Mouse (Mus musculus) kidney, postnatal 0 days (tissue): ENCODE data around the gene Rtn4r. TPM values are rescaled to one million over a fixed set of nuclear protein-coding genes. Genes with fewer than 3 reads are reported as not detected.

Source experiments
- ATAC-seq: fragments of 200-750 bp; cut with Nextera tagmentation; replicated peaks from 2 replicates; pipeline ENCODE4 v1.8.0; 2017; ENCODE audit warnings: low read depth, moderate number of reproducible peaks, moderate TSS enrichment, moderate library complexity; ENCODE audit not compliant: low FRiP score
- DNase-seq: peaks from one replicate; pipeline ENCODE4 v3.0.0-alpha.2; 2016; ENCODE audit warnings: low spot score
- H3K27ac ChIP-seq: fragments of 300-500 bp; sonication (generic); 2 replicates; pipeline ENCODE4 v1.5.1; 2014; ENCODE audit warnings: mild to moderate bottlenecking
- H3K27me3 ChIP-seq: fragments of 300-500 bp; sonication (generic); 2 replicates; pipeline ENCODE4 v1.6.1; 2014; ENCODE audit warnings: low read length, mixed read lengths; ENCODE audit not compliant: insufficient read depth
- H3K36me3 ChIP-seq: fragments of 300-500 bp; sonication (generic); 2 replicates; pipeline ENCODE4 v1.6.1; 2014; ENCODE audit warnings: low read length, mixed read lengths; ENCODE audit not compliant: insufficient read depth
- H3K4me1 ChIP-seq: fragments of 300-500 bp; sonication (generic); replicated peaks from 2 replicates; pipeline ENCODE4 v1.6.1; 2014; ENCODE audit warnings: antibody characterized with exemption, low read length, mixed read lengths; ENCODE audit not compliant: insufficient read depth
- H3K4me2 ChIP-seq: fragments of 300-500 bp; sonication (generic); 2 replicates; pipeline ENCODE4 v1.6.1; 2014; ENCODE audit warnings: mild to moderate bottlenecking, low read length, moderate library complexity, mixed read lengths
- H3K4me3 ChIP-seq: fragments of 300-500 bp; sonication (generic); replicated peaks from 2 replicates; pipeline ENCODE4 v1.5.1; 2014; ENCODE audit warnings: low read depth, low read length
- H3K9ac ChIP-seq: fragments of 300-500 bp; sonication (generic); 2 replicates; pipeline ENCODE4 v1.6.1; 2014; ENCODE audit warnings: low read depth, low read length
- H3K9me3 ChIP-seq: fragments of 300-500 bp; sonication (generic); replicated peaks from 2 replicates; pipeline ENCODE4 v1.6.1; 2016; ENCODE audit warnings: low read length, inconsistent platforms, mixed read lengths
- CTCF ChIP-seq: IDR thresholded peaks from 2 replicates; pipeline ENCODE4 v1.5.1; 2016; ENCODE audit warnings: antibody characterized with exemption, low read depth, mild to moderate bottlenecking, moderate library complexity
- WGBS: fragments of 180-500 bp; shearing (Covaris S2); extraction: QIAGEN DNeasy Blood & Tissue Kit; methylation state at CpG from one replicate; pipeline ENCODE4 v1.1.7; 2014; 5-methylcytosine and 5-hydroxymethylcytosine counted together
- polyA plus RNA-seq: library from polyadenylated mRNA; unstranded; fragments of >200 nt; fragmentation: Nextera tagmentation; extraction: Ambion mirVana; gene quantifications from 2 replicates; pipeline ENCODE4 v1.2.1, GENCODE M21; 2015

Rtn4r gene
- polyA plus RNA-seq, 1 experiment from 2014 or later: 1.2 TPM

GRCm38 (mm10) chr16:18122740-18123139, 4.7 kb upstream of the Rtn4r start:
- no peak for TF ChIP-seq CTCF
- ATAC-seq: no peak

GRCm38 (mm10) chr16:18123471-18123870, 4.0 kb upstream of the Rtn4r start:
- Histone ChIP-seq H3K4me1 (0 out of 2 replicates have a peak, but pooled peaks cover 3% of the 10 kb centered on the region), H3K36me3 (no peaks in the 10 kb centered on the region), H3K4me2 (no peak overlapping the region), H3K9ac (no peak overlapping the region), H3K9me3 (no peaks in the 10 kb centered on the region), H3K4me3 (no peak overlapping the region), H3K27ac (no peak overlapping the region), H3K27me3 (peaks cover 7% of the 10 kb centered on the region; the same call in 1 of the 2 replicates)
- WGBS: 53% methylated on average over 1 of the region's 1 CpGs
- ATAC-seq (no peak), DNase-seq (no peak)
- TF ChIP-seq CTCF: no peak

More at GRCm38 (mm10) chr16:18122740-18123139, 4.7 kb upstream of the Rtn4r start:
- no peaks in the 10 kb centered on the region for H3K4me1 ChIP-seq
- H3K27me3 ChIP-seq: peaks cover 3% of the 10 kb centered on the region; the same call in 1 of the 2 replicates
- DNase-seq: no peak
- H3K4me2 ChIP-seq: no peak overlapping the region
- no peak overlapping the region for H3K9ac ChIP-seq
- no peaks in the 10 kb centered on the region for H3K9me3 ChIP-seq
- no peaks in the 10 kb centered on the region for H3K36me3 ChIP-seq
- WGBS: 68% methylated on average over 2 of the region's 2 CpGs
- H3K4me3 ChIP-seq: no peak overlapping the region
- no peak overlapping the region for H3K27ac ChIP-seq

GRCm38 (mm10) chr16:18124040-18124439, 3.4 kb upstream of the Rtn4r start:
- no peaks in the 10 kb centered on the region for H3K36me3 ChIP-seq
- H3K4me3 ChIP-seq: no peak overlapping the region
- no peak for ATAC-seq
- 0 out of 2 replicates have a peak, but pooled peaks cover 3% of the 10 kb centered on the region for H3K4me1 ChIP-seq
- no peak overlapping the region for H3K9ac ChIP-seq
- H3K9me3 ChIP-seq: no peaks in the 10 kb centered on the region
- no peak overlapping the region for H3K4me2 ChIP-seq
- TF ChIP-seq CTCF: no peak
- DNase-seq: no peak
- H3K27ac ChIP-seq: no peak overlapping the region
- peaks cover 10% of the 10 kb centered on the region; the same call in 1 of the 2 replicates for H3K27me3 ChIP-seq
- WGBS: 84% methylated on average over 4 of the region's 4 CpGs

- no peaks in the 10 kb centered on the region for H3K9me3 ChIP-seq
- no peak overlapping the region for H3K27ac ChIP-seq
- no peak overlapping the region for H3K4me2 ChIP-seq
- WGBS: 37% methylated on average over 5 of the region's 5 CpGs
- H3K4me3 ChIP-seq: no peak overlapping the region
- no peaks in the 10 kb centered on the region for H3K36me3 ChIP-seq
- no peak overlapping the region for H3K9ac ChIP-seq
- peaks cover 13% of the 10 kb centered on the region; the same call in 1 of the 2 replicates for H3K27me3 ChIP-seq
- TF ChIP-seq CTCF: no peak
- no peak for ATAC-seq
- 0 out of 2 replicates have a peak, but pooled peaks cover 3% of the 10 kb centered on the region for H3K4me1 ChIP-seq
- no peak for DNase-seq
Measured at GRCm38 (mm10) chr16:18124626-18125025, 2.8 kb upstream of the Rtn4r start.

- 80% methylated on average over 2 of the region's 2 CpGs for WGBS
- no peak for DNase-seq
Measured at GRCm38 (mm10) chr16:18125131-18125530, 2.3 kb upstream of the Rtn4r start.

GRCm38 (mm10) chr16:18126211-18126610, 1.2 kb upstream of the Rtn4r start:
- no peak overlapping the region for H3K4me2 ChIP-seq
- WGBS: 62% methylated on average over 3 of the region's 3 CpGs
- no peak overlapping the region for H3K4me3 ChIP-seq
- no peak for TF ChIP-seq CTCF
- H3K4me1 ChIP-seq: 0 out of 2 replicates have a peak, but pooled peaks cover 3% of the 10 kb centered on the region
- H3K9me3 ChIP-seq: no peaks in the 10 kb centered on the region
- H3K27me3 ChIP-seq: peaks cover 13% of the 10 kb centered on the region; the same call in 1 of the 2 replicates
- ATAC-seq: no peak
- DNase-seq: no peak
- H3K27ac ChIP-seq: no peak overlapping the region
- no peak overlapping the region for H3K9ac ChIP-seq
- H3K36me3 ChIP-seq: no peaks in the 10 kb centered on the region

More at GRCm38 (mm10) chr16:18125131-18125530, 2.3 kb upstream of the Rtn4r start:
- Histone ChIP-seq H3K27ac (no peak overlapping the region), H3K4me3 (no peak overlapping the region), H3K9ac (no peak overlapping the region), H3K36me3 (no peaks in the 10 kb centered on the region), H3K27me3 (peaks cover 13% of the 10 kb centered on the region; the same call in 1 of the 2 replicates), H3K4me2 (no peak overlapping the region), H3K9me3 (no peaks in the 10 kb centered on the region), H3K4me1 (0 out of 2 replicates have a peak, but pooled peaks cover 3% of the 10 kb centered on the region)
- no peak for TF ChIP-seq CTCF
- no peak for ATAC-seq
